Mouse (Mus musculus) megakaryocyte, adult 5-6 weeks (primary cell): Measurements from ENCODE around the gene Map3k20. TPM values are rescaled to one million over a fixed set of nuclear protein-coding genes. Genes with fewer than 3 reads are reported as not detected.

Experiments
- ATAC-seq: 2 replicates; pipeline ENCODE4 v1.8.0; 2016; ENCODE audit warnings: mild to moderate bottlenecking, inconsistent platforms; ENCODE audit not compliant: poor library complexity, severe bottlenecking
- total RNA-seq, 2 experiments: library from RNA; stranded (forward) in 1 of 2; stranded (reverse) in 1 of 2; fragments of 153-499, 151-499 nt in 1 of 2; fragments of 221-1000, 200-1000 nt in 1 of 2; gene quantifications; 2 replicates each; pipeline versions ENCODE4 v1.2.3 to v1.2.4; 2015 to 2017

Gene Map3k20
- total RNA-seq, 2 experiments from 2014 or later: 34.8 to 47.9 TPM

- peak; percentile 16 for ATAC-seq
Observed at GRCm38 (mm10) chr2:72369140-72369600, 83.7 kb downstream of the Map3k20 start.

GRCm38 (mm10) chr2:72372136-72372535 lies 86.7 kb downstream of the Map3k20 start:
- ATAC-seq: no peak

- no peak for ATAC-seq
Observed at GRCm38 (mm10) chr2:72374076-72374475, 88.6 kb downstream of the Map3k20 start.

GRCm38 (mm10) chr2:72375877-72376276 lies 90.4 kb downstream of the Map3k20 start:
- no peak for ATAC-seq

GRCm38 (mm10) chr2:72376946-72377345 lies 91.5 kb downstream of the Map3k20 start:
- no peak for ATAC-seq

- peak; percentile 86 for ATAC-seq
Observed at GRCm38 (mm10) chr2:72379425-72379824, 94.0 kb downstream of the Map3k20 start.

GRCm38 (mm10) chr2:72382662-72383061 lies 97.2 kb downstream of the Map3k20 start:
- ATAC-seq: no peak

- no peak for ATAC-seq
Observed at GRCm38 (mm10) chr2:72383321-72383720, 97.9 kb downstream of the Map3k20 start.

GRCm38 (mm10) chr2:72389411-72389810 lies 104.0 kb downstream of the Map3k20 start:
- no peak for ATAC-seq

GRCm38 (mm10) chr2:72389942-72390341 lies 104.5 kb downstream of the Map3k20 start:
- peak; percentile 99 for ATAC-seq

GRCm38 (mm10) chr2:72390474-72390873 lies 105.0 kb downstream of the Map3k20 start:
- ATAC-seq: no peak

- no peak for ATAC-seq
Observed at GRCm38 (mm10) chr2:72391024-72391423, 105.6 kb downstream of the Map3k20 start.

- ATAC-seq: no peak
Observed at GRCm38 (mm10) chr2:72391721-72392120, 106.3 kb downstream of the Map3k20 start.

GRCm38 (mm10) chr2:72392316-72392715 lies 106.9 kb downstream of the Map3k20 start:
- no peak for ATAC-seq

GRCm38 (mm10) chr2:72396934-72397333 lies 111.5 kb downstream of the Map3k20 start:
- ATAC-seq: no peak

GRCm38 (mm10) chr2:72398227-72398626 lies 112.8 kb downstream of the Map3k20 start:
- ATAC-seq: peak; percentile 98

GRCm38 (mm10) chr2:72399469-72400195 lies 114.2 kb downstream of the Map3k20 start:
- ATAC-seq: no peak

- ATAC-seq: no peak
Observed at GRCm38 (mm10) chr2:72401290-72401689, 115.9 kb downstream of the Map3k20 start.

- ATAC-seq: no peak
Observed at GRCm38 (mm10) chr2:72405621-72406555, 120.5 kb downstream of the Map3k20 start.

GRCm38 (mm10) chr2:72406701-72407100 lies 121.3 kb downstream of the Map3k20 start:
- no peak for ATAC-seq

- no peak for ATAC-seq
Observed at GRCm38 (mm10) chr2:72407341-72408092, 122.1 kb downstream of the Map3k20 start.
